Mouse (Mus musculus) lung, postnatal 0 days (tissue): ENCODE results near the gene Lamtor2.

ENCODE experiments used
- CTCF ChIP-seq: IDR thresholded peaks from 2 replicates; pipeline ENCODE4 v1.5.1; 2016; ENCODE audit warnings: antibody characterized with exemption, mild to moderate bottlenecking
- EP300 ChIP-seq: IDR thresholded peaks from 2 replicates; pipeline ENCODE4 v1.6.1; 2016; ENCODE audit warnings: antibody characterized with exemption, mild to moderate bottlenecking, control low read depth

DNA sequence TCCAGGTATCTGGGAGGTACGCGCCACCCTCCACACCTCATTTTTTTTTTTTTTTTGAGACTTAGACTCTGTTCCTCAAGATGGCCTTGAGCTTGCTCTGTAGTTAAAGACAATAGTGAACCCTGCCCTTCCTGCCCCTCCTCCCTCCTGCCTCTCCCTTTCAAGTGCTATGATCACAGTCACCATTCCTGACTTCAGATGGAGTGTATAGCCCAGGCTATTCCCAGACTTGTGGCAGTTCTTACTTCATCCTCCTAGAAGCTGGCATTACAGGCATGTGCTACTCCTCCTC lies 37.8 kb downstream of the Lamtor2 start:
- TF ChIP-seq CTCF: no peak
- TF ChIP-seq EP300: no peak
